Mouse (Mus musculus): ENCODE measurements around the gene Rtkn2. TPM values are rescaled to one million over a fixed set of nuclear protein-coding genes. Genes with fewer than 3 reads are reported as not detected.

The Rtkn2 gene
- polyA plus RNA-seq, 1 experiment: 0.05 TPM

- no peak overlapping the region for H3K4me3 ChIP-seq (ENCODE audit: insufficient read depth, low read depth, low read length)
- no peak overlapping the region for H3K27ac ChIP-seq (ENCODE audit: insufficient read depth, low read depth, low read length)
- TF ChIP-seq CTCF (conservative IDR thresholded peaks at IDR 0.05; ENCODE audit: insufficient read depth, insufficient read length, low read depth, low read length): no peak
- TF ChIP-seq POLR2A (IDR thresholded peaks at IDR 0.05; ENCODE audit: low read depth, low read length): no peak
- H3K4me1 ChIP-seq (ENCODE audit: control insufficient read depth, insufficient read depth, low read length): peaks cover 9% of the 10 kb centered on the region
- 95% methylated on average over 6 of the region's 6 CpGs for WGBS
- no peak for DNase-seq
- no peaks in the 10 kb centered on the region for H3K27me3 ChIP-seq (replicated peaks; ENCODE audit: control insufficient read depth, insufficient read depth, low read length)
- H3K36me3 ChIP-seq (ENCODE audit: control insufficient read depth, insufficient read depth, low read length): peaks cover 16% of the 10 kb centered on the region
Observed at GRCm38 (mm10) chr10:68102566-68102965, 123.2 kb downstream of the Rtkn2 start.

GRCm38 (mm10) chr10:68103078-68103855 is 123.9 kb downstream of the Rtkn2 start:
- Histone ChIP-seq H3K36me3 (ENCODE audit: control insufficient read depth, insufficient read depth, low read length) (peaks cover 9% of the 10 kb centered on the region; the same call in 1 of the 2 replicates), H3K4me1 (ENCODE audit: control insufficient read depth, insufficient read depth, low read length) (peaks cover 9% of the 10 kb centered on the region), H3K27me3 (replicated peaks; ENCODE audit: control insufficient read depth, insufficient read depth, low read length) (no peaks in the 10 kb centered on the region), H3K4me3 (ENCODE audit: insufficient read depth, low read depth, low read length) (no peak overlapping the region), H3K27ac (ENCODE audit: insufficient read depth, low read depth, low read length) (no peak overlapping the region)
- DNase-seq: no peak
- TF ChIP-seq CTCF (conservative IDR thresholded peaks at IDR 0.05; ENCODE audit: insufficient read depth, insufficient read length, low read depth, low read length): no peak
- TF ChIP-seq POLR2A (IDR thresholded peaks at IDR 0.05; ENCODE audit: low read depth, low read length): no peak
- WGBS: 54% methylated on average over 6 of the region's 6 CpGs

GRCm38 (mm10) chr10:68103988-68104387 is 124.6 kb downstream of the Rtkn2 start:
- no peak for TF ChIP-seq CTCF (conservative IDR thresholded peaks at IDR 0.05; ENCODE audit: insufficient read depth, insufficient read length, low read depth, low read length)
- no peak for TF ChIP-seq POLR2A (IDR thresholded peaks at IDR 0.05; ENCODE audit: low read depth, low read length)
- DNase-seq: no peak
- Histone ChIP-seq H3K4me1 (ENCODE audit: control insufficient read depth, insufficient read depth, low read length) (peaks cover 9% of the 10 kb centered on the region), H3K27me3 (replicated peaks; ENCODE audit: control insufficient read depth, insufficient read depth, low read length) (no peaks in the 10 kb centered on the region), H3K27ac (ENCODE audit: insufficient read depth, low read depth, low read length) (peak overlapping the region; percentile 46), H3K4me3 (ENCODE audit: insufficient read depth, low read depth, low read length) (no peak overlapping the region), H3K36me3 (ENCODE audit: control insufficient read depth, insufficient read depth, low read length) (peaks cover 5% of the 10 kb centered on the region; the same call in 1 of the 2 replicates)
- WGBS: 57% methylated on average over 5 of the region's 5 CpGs

- no peak overlapping the region for H3K4me3 ChIP-seq (ENCODE audit: insufficient read depth, low read depth, low read length)
- peaks cover 9% of the 10 kb centered on the region for H3K4me1 ChIP-seq (ENCODE audit: control insufficient read depth, insufficient read depth, low read length)
- DNase-seq: no peak
- peak overlapping the region; percentile 92 for H3K27ac ChIP-seq (ENCODE audit: insufficient read depth, low read depth, low read length)
- TF ChIP-seq POLR2A (IDR thresholded peaks at IDR 0.05; ENCODE audit: low read depth, low read length) (no peak), CTCF (conservative IDR thresholded peaks at IDR 0.05; ENCODE audit: insufficient read depth, insufficient read length, low read depth, low read length) (no peak)
- H3K36me3 ChIP-seq (ENCODE audit: control insufficient read depth, insufficient read depth, low read length): peaks cover 5% of the 10 kb centered on the region; the same call in 1 of the 2 replicates
- no peaks in the 10 kb centered on the region for H3K27me3 ChIP-seq (replicated peaks; ENCODE audit: control insufficient read depth, insufficient read depth, low read length)
- 30% methylated on average over 2 of the region's 2 CpGs for WGBS
Observed at GRCm38 (mm10) chr10:68104481-68104880, 125.1 kb downstream of the Rtkn2 start.

- H3K27ac ChIP-seq (ENCODE audit: insufficient read depth, low read depth, low read length): peak overlapping the region; percentile 92
- 50% methylated on average over 14 of the region's 14 CpGs for WGBS
- no peak overlapping the region for H3K4me3 ChIP-seq (ENCODE audit: insufficient read depth, low read depth, low read length)
- H3K36me3 ChIP-seq (ENCODE audit: control insufficient read depth, insufficient read depth, low read length): peaks cover 3% of the 10 kb centered on the region; the same call in 1 of the 2 replicates
- peak; percentile 64 for DNase-seq
- H3K27me3 ChIP-seq (replicated peaks; ENCODE audit: control insufficient read depth, insufficient read depth, low read length): no peaks in the 10 kb centered on the region
- TF ChIP-seq POLR2A (IDR thresholded peaks at IDR 0.05; ENCODE audit: low read depth, low read length): no peak
- no peak for TF ChIP-seq CTCF (conservative IDR thresholded peaks at IDR 0.05; ENCODE audit: insufficient read depth, insufficient read length, low read depth, low read length)
- peaks cover 9% of the 10 kb centered on the region for H3K4me1 ChIP-seq (ENCODE audit: control insufficient read depth, insufficient read depth, low read length)
Observed at GRCm38 (mm10) chr10:68104881-68105781, 125.8 kb downstream of the Rtkn2 start.

- H3K4me3 ChIP-seq (ENCODE audit: insufficient read depth, low read depth, low read length): no peak overlapping the region
- no peaks in the 10 kb centered on the region for H3K36me3 ChIP-seq (ENCODE audit: control insufficient read depth, insufficient read depth, low read length)
- DNase-seq: no peak
- TF ChIP-seq POLR2A (IDR thresholded peaks at IDR 0.05; ENCODE audit: low read depth, low read length) (no peak), CTCF (conservative IDR thresholded peaks at IDR 0.05; ENCODE audit: insufficient read depth, insufficient read length, low read depth, low read length) (no peak)
- H3K27me3 ChIP-seq (replicated peaks; ENCODE audit: control insufficient read depth, insufficient read depth, low read length): no peaks in the 10 kb centered on the region
- 59% methylated on average over 9 of the region's 9 CpGs for WGBS
- peak overlapping the region; percentile 41; the same call in 1 of the 2 replicates for H3K27ac ChIP-seq (ENCODE audit: insufficient read depth, low read depth, low read length)
- peaks cover 9% of the 10 kb centered on the region for H3K4me1 ChIP-seq (ENCODE audit: control insufficient read depth, insufficient read depth, low read length)
Observed at GRCm38 (mm10) chr10:68106351-68106950, 127.1 kb downstream of the Rtkn2 start.

All from kidney, adult 2 months (tissue).